Mouse (Mus musculus) liver, embryonic 15.5 days (tissue): ENCODE measurements at regions not wholly inside any gene's neighbourhood (a gene's known extent, or its start where the extent isn't known, plus 50 kb on each side); places are given as distances from the start of the nearest gene placed in this dataset.

Experiments used
- ATAC-seq: fragments of 200-750 bp; cut with Nextera tagmentation; 2 replicates; pipeline ENCODE4 v1.8.0; 2017; ENCODE audit warnings: moderate number of reproducible peaks, mild to moderate bottlenecking, moderate library complexity; ENCODE audit not compliant: insufficient read depth
- H3K27ac ChIP-seq: fragments of 300-500 bp; sonication (generic); replicated peaks from 2 replicates; pipeline ENCODE4 v1.5.1; 2015; ENCODE audit warnings: mild to moderate bottlenecking, inconsistent platforms
- H3K27me3 ChIP-seq: fragments of 300-500 bp; sonication (generic); 2 replicates; pipeline ENCODE4 v1.6.1; 2015; ENCODE audit warnings: mild to moderate bottlenecking, inconsistent platforms
- H3K36me3 ChIP-seq: fragments of 300-500 bp; sonication (generic); replicated peaks from 2 replicates; pipeline ENCODE4 v1.6.1; 2015; ENCODE audit warnings: moderate library complexity, mild to moderate bottlenecking, inconsistent platforms
- H3K4me1 ChIP-seq: fragments of 300-500 bp; sonication (generic); replicated peaks from 2 replicates; pipeline ENCODE4 v1.6.1; 2015; ENCODE audit warnings: inconsistent platforms
- H3K4me2 ChIP-seq: fragments of 300-500 bp; sonication (generic); 2 replicates; pipeline ENCODE4 v1.6.1; 2015; ENCODE audit warnings: moderate library complexity, mild to moderate bottlenecking, inconsistent platforms
- H3K4me3 ChIP-seq: fragments of 300-500 bp; sonication (generic); replicated peaks from 2 replicates; pipeline ENCODE4 v1.5.1; 2015; ENCODE audit warnings: mild to moderate bottlenecking, inconsistent platforms
- H3K9ac ChIP-seq: fragments of 300-500 bp; sonication (generic); 2 replicates; pipeline ENCODE4 v1.6.1; 2015; ENCODE audit warnings: moderate library complexity, mild to moderate bottlenecking, inconsistent platforms
- H3K9me3 ChIP-seq: fragments of 300-500 bp; sonication (generic); replicated peaks from 2 replicates; pipeline ENCODE4 v1.6.1; 2016; ENCODE audit warnings: inconsistent platforms
- WGBS: fragments of 180-500 bp; shearing (Covaris S2); methylation state at CpG from one replicate; pipeline ENCODE4 v1.1.7; 2015; ENCODE audit warnings: mixed read lengths; ENCODE audit not compliant: insufficient replicate concordance; 5-methylcytosine and 5-hydroxymethylcytosine counted together

DNA sequence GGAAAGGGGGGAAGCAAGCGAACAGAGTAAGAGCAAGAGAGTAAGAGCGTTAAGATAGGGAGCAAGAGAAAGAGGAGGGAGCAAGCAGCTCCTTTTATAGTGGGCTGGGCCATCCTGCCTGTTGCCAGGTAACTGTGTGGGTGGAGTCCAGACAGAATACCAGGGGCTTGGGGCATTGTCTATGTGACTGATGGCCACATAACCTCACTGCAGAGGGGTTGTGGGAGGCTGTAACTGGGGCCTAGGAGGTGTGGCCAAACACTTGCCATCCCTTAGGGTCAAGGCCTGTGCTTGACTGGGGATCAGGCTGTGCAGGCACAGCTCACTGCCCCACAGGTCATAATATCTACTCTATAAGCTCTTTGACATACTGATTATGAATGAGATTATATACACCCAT, 76.2 kb upstream of the Abca1 start:
- ATAC-seq: no peak
- no peak overlapping the region for H3K27ac ChIP-seq
- no peaks in the 10 kb centered on the region for H3K9me3 ChIP-seq
- peaks cover 7% of the 10 kb centered on the region for H3K4me1 ChIP-seq
- no peak overlapping the region for H3K4me2 ChIP-seq
- H3K36me3 ChIP-seq: no peaks in the 10 kb centered on the region
- no peak overlapping the region for H3K4me3 ChIP-seq
- no peak overlapping the region for H3K9ac ChIP-seq
- WGBS: 45% methylated on average over 2 of the region's 2 CpGs
- H3K27me3 ChIP-seq: no peaks in the 10 kb centered on the region

DNA sequence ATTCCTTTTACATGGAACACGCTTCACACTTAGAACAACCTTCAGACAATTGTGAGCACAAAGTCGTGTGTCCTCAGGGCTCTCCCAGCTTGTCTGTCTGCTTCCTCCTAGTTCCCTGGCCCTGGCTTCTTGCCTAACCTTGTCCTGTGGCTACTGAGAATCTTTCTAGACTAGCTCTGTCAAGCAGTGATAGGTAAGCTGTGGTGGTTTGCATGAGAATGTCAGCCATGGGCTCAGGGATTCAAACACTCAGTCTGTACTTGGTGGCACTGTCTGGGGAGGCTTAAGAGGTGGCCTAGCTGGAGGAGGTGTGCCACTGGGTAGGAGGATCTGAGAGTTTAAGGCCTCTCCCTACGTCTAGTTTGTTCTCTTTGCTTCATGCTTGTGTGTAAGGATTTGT, 72.7 kb upstream of the Abca1 start:
- H3K27ac ChIP-seq: no peak overlapping the region
- no peak overlapping the region for H3K4me2 ChIP-seq
- no peaks in the 10 kb centered on the region for H3K4me1 ChIP-seq
- 56% methylated on average over 3 of the region's 3 CpGs for WGBS
- no peak for ATAC-seq
- no peaks in the 10 kb centered on the region for H3K36me3 ChIP-seq
- H3K27me3 ChIP-seq: no peaks in the 10 kb centered on the region
- no peak overlapping the region for H3K4me3 ChIP-seq
- H3K9me3 ChIP-seq: no peaks in the 10 kb centered on the region
- H3K9ac ChIP-seq: no peak overlapping the region

DNA sequence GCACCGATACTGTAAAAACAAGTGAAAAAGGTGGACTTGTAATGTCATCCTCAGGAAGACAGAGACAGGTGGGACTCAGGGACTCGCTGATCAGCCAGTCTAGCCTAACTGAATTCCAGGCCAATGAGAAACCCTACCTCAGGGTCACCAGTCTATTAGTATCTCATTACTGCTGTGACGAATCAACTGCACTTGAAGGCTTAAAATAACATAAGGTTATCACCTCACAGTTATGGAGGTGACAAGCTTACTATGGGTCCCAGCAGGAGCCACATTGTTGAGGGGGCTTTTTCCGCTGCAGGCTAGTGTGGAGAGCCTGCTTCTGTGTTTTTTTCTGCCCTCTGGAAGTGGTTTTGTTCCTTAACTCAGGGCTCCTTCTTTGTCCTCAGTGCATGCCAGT, 72.2 kb upstream of the Abca1 start:
- no peak overlapping the region for H3K27ac ChIP-seq
- ATAC-seq: no peak
- 61% methylated on average over 4 of the region's 4 CpGs for WGBS

DNA sequence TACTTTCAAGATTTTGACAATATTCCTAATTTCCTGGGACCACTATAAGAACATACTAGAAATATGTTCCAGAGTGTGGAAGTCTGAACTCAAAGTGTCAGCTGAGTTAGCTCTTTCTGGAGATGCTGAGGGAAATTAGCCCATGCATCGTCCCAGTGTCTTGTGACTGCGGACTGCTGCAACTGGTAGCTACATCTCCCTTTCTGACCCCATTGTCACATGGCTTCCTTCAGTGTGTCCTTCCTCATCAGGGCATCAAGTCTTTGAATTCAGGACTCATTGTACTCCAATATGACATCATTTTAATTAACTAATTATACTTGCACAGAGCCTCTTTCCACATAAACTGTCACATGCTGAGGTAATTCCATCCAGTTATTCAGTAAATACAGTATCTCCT, 71.4 kb upstream of the Abca1 start:
- Histone ChIP-seq H3K27me3 (no peaks in the 10 kb centered on the region), H3K36me3 (no peaks in the 10 kb centered on the region), H3K4me2 (no peak overlapping the region), H3K9ac (no peak overlapping the region), H3K9me3 (no peaks in the 10 kb centered on the region), H3K4me1 (no peaks in the 10 kb centered on the region), H3K4me3 (no peak overlapping the region), H3K27ac (no peak overlapping the region)
- ATAC-seq: no peak
- 70% methylated on average over 2 of the region's 2 CpGs for WGBS

More for the DNA sequence above, 72.2 kb upstream of the Abca1 start:
- H3K36me3 ChIP-seq: no peaks in the 10 kb centered on the region
- no peak overlapping the region for H3K4me3 ChIP-seq
- no peak overlapping the region for H3K4me2 ChIP-seq
- H3K4me1 ChIP-seq: no peaks in the 10 kb centered on the region
- H3K27me3 ChIP-seq: no peaks in the 10 kb centered on the region
- no peaks in the 10 kb centered on the region for H3K9me3 ChIP-seq
- H3K9ac ChIP-seq: no peak overlapping the region

DNA sequence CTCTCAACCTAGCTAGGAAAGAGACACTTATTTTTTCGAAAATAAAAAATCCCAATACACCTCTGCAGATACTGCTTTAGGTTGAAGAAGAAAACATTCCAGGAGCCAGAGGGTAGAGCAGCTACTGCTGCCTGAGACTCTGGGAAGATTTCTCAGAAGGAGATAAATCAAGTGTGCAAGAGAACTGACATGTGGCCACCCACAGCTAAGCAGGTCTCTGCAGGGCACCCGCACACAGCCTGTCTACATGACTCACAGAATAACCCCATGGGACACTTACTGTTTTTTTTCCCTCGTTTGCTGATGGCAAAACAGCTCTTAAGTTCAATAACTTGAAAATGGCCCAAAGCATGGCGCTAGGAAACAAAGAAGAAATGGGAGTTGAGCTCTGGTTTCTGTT, 68.7 kb upstream of the Abca1 start:
- H3K9me3 ChIP-seq: no peaks in the 10 kb centered on the region
- no peak overlapping the region for H3K9ac ChIP-seq
- no peaks in the 10 kb centered on the region for H3K4me1 ChIP-seq
- no peak for ATAC-seq
- no peak overlapping the region for H3K4me3 ChIP-seq
- no peaks in the 10 kb centered on the region for H3K36me3 ChIP-seq
- no peak overlapping the region for H3K4me2 ChIP-seq
- 47% methylated on average over 4 of the region's 4 CpGs for WGBS
- no peaks in the 10 kb centered on the region for H3K27me3 ChIP-seq
- no peak overlapping the region for H3K27ac ChIP-seq

DNA sequence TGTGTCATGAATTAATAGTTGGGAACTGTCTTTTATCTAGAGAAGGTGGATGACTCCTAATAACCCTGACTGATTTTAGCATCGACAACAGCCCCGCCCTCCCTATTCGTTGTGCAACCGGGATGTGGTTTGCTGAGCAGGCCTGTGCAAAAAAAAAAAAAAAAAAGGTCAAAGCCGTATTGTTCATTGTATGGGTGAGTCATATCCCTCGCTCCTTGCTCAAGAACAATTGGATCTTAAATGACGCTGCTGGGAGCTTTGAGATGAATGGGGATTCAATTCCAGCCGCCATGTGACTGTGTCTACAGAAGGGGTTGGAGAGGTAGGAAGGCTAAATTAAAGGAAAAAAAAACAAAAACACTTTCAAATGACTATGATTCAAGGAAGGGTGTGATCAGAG, 68.1 kb upstream of the Abca1 start:
- no peak for ATAC-seq
- no peak overlapping the region for H3K27ac ChIP-seq
- 21% methylated on average over 8 of the region's 8 CpGs for WGBS

DNA sequence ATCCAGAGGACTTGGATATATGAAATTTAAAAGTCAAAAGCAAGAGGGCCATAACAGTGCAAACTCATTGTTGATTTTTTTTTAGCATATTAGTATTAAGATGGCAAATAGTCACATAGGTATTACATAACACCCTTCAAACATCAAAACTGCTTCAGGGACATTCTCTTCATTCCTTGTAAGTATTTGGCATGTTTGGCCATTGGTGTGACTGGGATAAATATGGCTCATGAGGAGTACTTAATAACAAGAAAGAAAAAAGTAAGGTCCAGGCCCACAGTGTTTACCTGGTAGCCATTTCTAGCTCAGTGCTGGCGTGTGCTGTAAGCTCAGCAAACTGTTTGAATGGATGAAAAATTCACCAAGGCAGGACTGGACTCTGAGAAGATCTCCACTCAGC, 67.4 kb upstream of the Abca1 start:
- no peaks in the 10 kb centered on the region for H3K9me3 ChIP-seq
- H3K9ac ChIP-seq: no peak overlapping the region
- H3K4me3 ChIP-seq: no peak overlapping the region
- no peak for ATAC-seq
- no peak overlapping the region for H3K27ac ChIP-seq
- H3K4me1 ChIP-seq: no peaks in the 10 kb centered on the region
- no peak overlapping the region for H3K4me2 ChIP-seq
- no peaks in the 10 kb centered on the region for H3K36me3 ChIP-seq
- no peaks in the 10 kb centered on the region for H3K27me3 ChIP-seq
- 43% methylated on average over 1 of the region's 1 CpGs for WGBS

More for the DNA sequence above, 68.1 kb upstream of the Abca1 start:
- H3K4me1 ChIP-seq: no peaks in the 10 kb centered on the region
- H3K4me3 ChIP-seq: no peak overlapping the region
- H3K27me3 ChIP-seq: no peaks in the 10 kb centered on the region
- no peaks in the 10 kb centered on the region for H3K36me3 ChIP-seq
- no peak overlapping the region for H3K9ac ChIP-seq
- H3K9me3 ChIP-seq: no peaks in the 10 kb centered on the region
- H3K4me2 ChIP-seq: no peak overlapping the region

DNA sequence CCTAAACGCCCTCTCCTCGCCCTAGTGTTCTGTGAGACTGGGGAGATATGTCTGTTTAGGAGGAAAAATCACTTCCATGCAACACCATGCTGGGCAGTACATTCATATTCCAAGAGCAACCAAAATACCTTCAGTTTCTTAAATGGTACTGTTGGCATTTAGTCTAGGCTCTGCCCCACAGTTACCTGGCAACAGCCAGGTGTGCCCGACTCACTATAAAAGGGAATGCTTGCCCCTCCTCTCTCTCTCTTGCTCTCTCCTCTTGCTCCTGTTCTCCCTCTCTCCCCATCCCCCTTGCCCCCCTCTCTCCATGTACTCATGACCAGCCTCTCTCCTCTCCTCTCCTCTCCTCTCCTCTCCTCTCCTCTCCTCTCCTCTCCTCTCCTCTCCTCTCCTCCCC, 66.7 kb upstream of the Abca1 start:
- Histone ChIP-seq H3K36me3 (no peaks in the 10 kb centered on the region), H3K4me2 (no peak overlapping the region), H3K27ac (no peak overlapping the region), H3K4me1 (no peaks in the 10 kb centered on the region), H3K27me3 (no peaks in the 10 kb centered on the region), H3K4me3 (no peak overlapping the region), H3K9ac (no peak overlapping the region), H3K9me3 (no peaks in the 10 kb centered on the region)
- WGBS: 77% methylated on average over 3 of the region's 3 CpGs
- ATAC-seq: no peak

DNA sequence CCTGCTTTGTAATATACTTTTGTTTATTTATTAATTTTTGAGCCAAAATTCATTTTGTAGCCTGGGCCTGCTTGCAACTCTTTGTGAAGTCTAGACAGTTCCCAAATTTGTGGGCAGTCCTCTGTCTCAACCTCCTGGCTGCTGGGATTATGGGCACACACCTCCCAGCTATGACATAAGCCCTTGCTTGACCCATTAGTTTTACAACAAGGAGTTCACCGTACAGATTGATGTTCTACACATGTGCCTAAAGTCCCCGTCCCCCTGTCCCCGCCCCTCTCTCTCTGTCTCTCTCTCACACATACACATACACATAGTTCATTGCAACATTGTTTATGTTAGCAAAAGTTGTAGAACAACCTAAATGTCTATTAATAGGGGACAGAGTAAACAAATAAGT, 63.7 kb upstream of the Abca1 start:
- H3K36me3 ChIP-seq: no peaks in the 10 kb centered on the region
- H3K4me3 ChIP-seq: no peak overlapping the region
- 72% methylated on average over 3 of the region's 3 CpGs for WGBS
- H3K4me1 ChIP-seq: peaks cover 5% of the 10 kb centered on the region
- no peaks in the 10 kb centered on the region for H3K27me3 ChIP-seq
- no peak overlapping the region for H3K9ac ChIP-seq
- no peak overlapping the region for H3K27ac ChIP-seq
- no peaks in the 10 kb centered on the region for H3K9me3 ChIP-seq
- ATAC-seq: no peak
- no peak overlapping the region for H3K4me2 ChIP-seq

DNA sequence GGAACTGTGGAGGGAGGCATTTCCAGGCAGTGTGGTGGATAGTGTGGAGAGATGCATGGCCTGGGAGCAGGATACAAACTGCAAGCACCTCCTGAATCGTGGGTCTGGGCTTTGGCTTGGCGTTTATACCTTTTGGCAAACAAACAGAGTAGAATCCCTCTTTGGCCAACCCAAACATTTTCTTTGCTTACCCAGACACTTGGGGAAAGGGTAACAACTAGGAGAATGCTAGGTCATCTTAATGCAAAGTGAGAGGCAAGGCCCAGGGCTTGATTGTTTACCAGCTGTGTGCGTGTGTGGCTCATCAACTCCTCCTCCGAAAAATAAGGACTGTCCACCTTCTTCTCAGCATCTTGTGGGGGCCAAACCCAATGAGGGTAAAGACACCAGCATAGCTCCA, 61.1 kb upstream of the Abca1 start:
- Histone ChIP-seq H3K36me3 (no peaks in the 10 kb centered on the region), H3K4me3 (no peak overlapping the region), H3K4me2 (no peak overlapping the region), H3K27me3 (no peaks in the 10 kb centered on the region), H3K9me3 (no peaks in the 10 kb centered on the region), H3K4me1 (peaks cover 14% of the 10 kb centered on the region), H3K27ac (no peak overlapping the region), H3K9ac (no peak overlapping the region)
- 67% methylated on average over 4 of the region's 4 CpGs for WGBS
- ATAC-seq: no peak

DNA sequence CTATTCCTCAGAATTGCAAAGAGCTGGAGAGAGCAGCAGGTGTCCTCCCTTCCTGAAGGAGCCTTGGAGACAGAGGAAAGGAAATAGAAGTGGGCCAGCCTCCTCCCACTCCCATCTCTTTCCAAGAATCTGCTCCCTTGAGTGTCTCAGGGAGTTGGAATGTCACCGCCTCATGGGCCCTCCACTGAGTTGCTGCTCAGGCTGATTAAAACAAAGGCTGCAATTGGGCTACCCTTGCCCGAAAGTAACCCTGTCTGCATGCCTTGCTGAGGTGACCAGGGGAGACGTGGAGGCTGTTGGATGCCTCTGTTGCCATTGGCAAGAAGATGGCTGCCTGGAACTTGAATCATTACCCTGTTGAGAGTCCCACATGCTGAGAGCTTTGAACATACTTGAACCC, 59.7 kb upstream of the Abca1 start:
- Histone ChIP-seq H3K4me3 (no peak overlapping the region), H3K36me3 (no peaks in the 10 kb centered on the region), H3K4me2 (no peak overlapping the region), H3K9ac (no peak overlapping the region), H3K4me1 (peaks cover 14% of the 10 kb centered on the region), H3K27ac (no peak overlapping the region), H3K9me3 (no peaks in the 10 kb centered on the region), H3K27me3 (no peaks in the 10 kb centered on the region)
- WGBS: 55% methylated on average over 3 of the region's 3 CpGs
- no peak for ATAC-seq

DNA sequence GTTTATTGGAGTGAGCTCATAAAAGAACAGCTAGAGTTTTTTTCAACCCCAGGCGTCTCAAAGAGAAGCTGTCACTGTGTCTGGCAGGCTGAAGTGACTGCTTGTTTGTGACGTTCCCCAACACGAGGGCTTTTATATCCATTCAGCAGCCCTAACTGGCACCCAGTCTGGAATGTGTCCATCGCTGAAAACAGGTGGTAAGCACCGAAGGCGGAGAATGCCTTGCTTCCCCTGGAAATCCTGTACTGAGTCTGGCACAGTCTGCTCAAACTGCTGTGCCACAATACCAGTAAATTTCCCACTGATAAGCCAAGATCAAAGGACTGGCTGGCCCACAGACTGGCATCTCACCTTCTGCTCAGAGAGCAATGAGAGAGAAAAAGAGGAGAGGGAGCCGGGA, 59.1 kb upstream of the Abca1 start:
- no peak overlapping the region for H3K9ac ChIP-seq
- no peak overlapping the region for H3K27ac ChIP-seq
- no peak overlapping the region for H3K4me3 ChIP-seq
- no peaks in the 10 kb centered on the region for H3K27me3 ChIP-seq
- no peak for ATAC-seq
- no peak overlapping the region for H3K4me2 ChIP-seq
- H3K9me3 ChIP-seq: no peaks in the 10 kb centered on the region
- 57% methylated on average over 7 of the region's 7 CpGs for WGBS
- H3K4me1 ChIP-seq: peaks cover 14% of the 10 kb centered on the region
- no peaks in the 10 kb centered on the region for H3K36me3 ChIP-seq
